9 mouse cellular contexts compared by ENCODE assay signal in the genomic region with DNA sequence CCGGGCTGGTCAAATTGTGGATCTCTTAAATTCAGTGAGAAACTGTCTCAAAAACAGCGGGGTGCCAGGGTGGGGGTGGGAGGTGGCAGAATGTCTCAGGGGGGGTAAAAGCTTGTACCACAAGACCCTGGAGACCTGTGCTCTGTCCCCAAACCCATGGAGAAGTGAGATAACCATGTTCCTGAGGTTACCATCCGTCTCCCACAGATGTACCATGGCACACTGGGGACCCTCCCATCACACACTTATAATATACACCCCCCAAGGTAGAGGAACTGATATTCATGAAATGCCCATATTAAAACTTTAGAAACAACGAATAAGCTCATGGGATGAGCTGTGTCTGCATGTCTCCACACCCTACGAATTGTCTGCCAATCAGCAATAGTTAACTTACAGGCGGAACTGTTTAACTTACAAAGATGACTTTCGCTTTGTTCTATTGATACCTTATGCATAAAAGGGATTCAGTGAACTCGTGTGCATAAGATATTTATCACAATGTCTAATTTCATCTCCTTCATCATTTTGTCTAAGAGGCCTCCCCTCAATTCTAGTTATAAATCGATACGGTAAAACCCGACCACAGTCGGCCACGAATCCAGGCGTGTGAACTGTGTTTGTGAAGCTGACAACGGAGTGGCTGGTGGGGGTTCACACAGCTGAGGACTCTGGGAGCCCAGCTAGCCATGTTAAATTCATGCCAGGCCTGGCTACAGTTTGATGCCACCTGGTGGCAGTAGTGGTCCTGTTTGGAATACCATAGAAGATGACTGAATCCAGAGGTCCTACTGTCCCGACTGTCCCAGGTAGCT. TPM values are rescaled to one million over a fixed set of nuclear protein-coding genes. Genes with fewer than 3 reads are reported as not detected.
A peak's percentile ranks its signal among the peaks of the same experiment; 100 is the strongest.
DNase-seq lines count a peak whose midpoint lies in the region; ATAC-seq lines count a peak whose summit lies in the region.
"Had no signal": no experiment of that assay in that cellular context is flagged by ENCODE, and none has a peak within 500 bp of the region (broad histone marks: within the 10 kb centered on the region; RNA-seq: fewer than 3 reads in every experiment).

No protein-coding gene starts in this region.

- DNase-seq in 3134 (ENCODE audit: extremely low read depth, insufficient read length, low spot score), result peak; percentile 41
- DNase-seq in adrenal gland, postnatal 36 days, result peak; percentile 74 to 82
- peak; percentile 90 for DNase-seq in embryonic facial prominence, embryonic 14.5 days (ENCODE audit: low spot score)
- peak; percentile 57 for DNase-seq in heart, adult 8-10 months (ENCODE audit: low spot score)
- peak; percentile 89 for DNase-seq in kidney, adult 9 months
- DNase-seq in spleen, postnatal 10 days (ENCODE audit: low spot score in 2 of 2), result peak; percentile 28 to 72

- peak; percentile 92 for ATAC-seq in embryonic facial prominence, embryonic 14.5 days (ENCODE audit: low read depth)
- ATAC-seq in limb, embryonic 13.5 days (ENCODE audit: low FRiP score, low read depth), result peak; percentile 77; the same call in 1 of the 2 replicates
- peak; percentile 96 for ATAC-seq in midbrain, embryonic 15.5 days (replicated peaks)

- peak overlapping the region; percentile 25 for H3K4me3 ChIP-seq in embryonic facial prominence, embryonic 14.5 days (ENCODE audit: low read depth, low read length)
- peak overlapping the region; percentile 32 for H3K4me3 ChIP-seq in limb, embryonic 13.5 days
- no peak overlapping the region for H3K4me3 ChIP-seq in midbrain, embryonic 15.5 days

- peak overlapping the region; percentile 53 for H3K4me2 ChIP-seq in embryonic facial prominence, embryonic 14.5 days (ENCODE audit: low read depth, low read length)
- peak overlapping the region; percentile 59 for H3K4me2 ChIP-seq in limb, embryonic 13.5 days (replicated peaks)
- peak overlapping the region; percentile 40 for H3K4me2 ChIP-seq in midbrain, embryonic 15.5 days

- no peaks in the 10 kb centered on the region for H3K36me3 ChIP-seq in embryonic facial prominence, embryonic 14.5 days (ENCODE audit: control insufficient read depth, insufficient read depth, low read length)
- no peaks in the 10 kb centered on the region for H3K36me3 ChIP-seq in limb, embryonic 13.5 days
- H3K36me3 ChIP-seq in midbrain, embryonic 15.5 days (replicated peaks), result no peaks in the 10 kb centered on the region
- H3K36me3 ChIP-seq: G1E had no signal

- H3K27ac ChIP-seq in embryonic facial prominence, embryonic 14.5 days (replicated peaks; ENCODE audit: low read depth, low read length), result no peak overlapping the region
- H3K27ac ChIP-seq in limb, embryonic 13.5 days, result no peak overlapping the region
- no peak overlapping the region for H3K27ac ChIP-seq in midbrain, embryonic 15.5 days

- H3K27me3 ChIP-seq in embryonic facial prominence, embryonic 14.5 days (replicated peaks; ENCODE audit: control insufficient read depth, insufficient read depth, low read length), result no peaks in the 10 kb centered on the region
- no peaks in the 10 kb centered on the region for H3K27me3 ChIP-seq in limb, embryonic 13.5 days
- H3K27me3 ChIP-seq in midbrain, embryonic 15.5 days (replicated peaks), result no peaks in the 10 kb centered on the region

- H3K9me3 ChIP-seq in embryonic facial prominence, embryonic 14.5 days (ENCODE audit: control insufficient read depth, low read length), result no peaks in the 10 kb centered on the region
- no peaks in the 10 kb centered on the region for H3K9me3 ChIP-seq in limb, embryonic 13.5 days
- no peaks in the 10 kb centered on the region for H3K9me3 ChIP-seq in midbrain, embryonic 15.5 days
- H3K9me3 ChIP-seq: G1E had no signal

- peaks cover 5% of the 10 kb centered on the region; the same call in 1 of the 2 replicates for H3K4me1 ChIP-seq in embryonic facial prominence, embryonic 14.5 days (ENCODE audit: control insufficient read depth, insufficient read depth, low read length)
- peaks cover 9% of the 10 kb centered on the region for H3K4me1 ChIP-seq in limb, embryonic 13.5 days
- H3K4me1 ChIP-seq in midbrain, embryonic 15.5 days, result peaks cover 5% of the 10 kb centered on the region

- peak overlapping the region; percentile 46 for H3K9ac ChIP-seq in embryonic facial prominence, embryonic 14.5 days (ENCODE audit: low read depth, low read length)
- peak overlapping the region; percentile 1; the same call in 1 of the 2 replicates for H3K9ac ChIP-seq in limb, embryonic 13.5 days
- H3K9ac ChIP-seq in midbrain, embryonic 15.5 days, result no peak overlapping the region

- 21% methylated on average over 16 of the region's 16 CpGs for WGBS in embryonic facial prominence, embryonic 14.5 days
- WGBS in limb, embryonic 13.5 days, result 28% methylated on average over 16 of the region's 16 CpGs
- WGBS in midbrain, embryonic 15.5 days, result 23% methylated on average over 16 of the region's 16 CpGs

RNA-seq across cellular contexts. Expression of gene Bend3, which starts 26.6 kb away (rescaled TPM):
- total RNA-seq in adrenal gland, postnatal 36 days (2021), result 1 to 10 TPM; 6.1 to 6.2 TPM
- polyA plus RNA-seq in embryonic facial prominence, embryonic 14.5 days (2014; fragmentation: Nextera tagmentation; extraction: Ambion mirVana), result 3.6 and 3.9 TPM in 2 replicates
- 1 to 10 TPM; 6.2 to 9.1 (median 6.8) TPM for total RNA-seq in heart, adult 8-10 months (2022)
- 4.8 and 5.1 TPM in 2 replicates for polyA plus RNA-seq in limb, embryonic 13.5 days (2015; fragmentation: Nextera tagmentation; extraction: Ambion mirVana)
- 5.0 and 5.5 TPM in 2 replicates for polyA plus RNA-seq in midbrain, embryonic 15.5 days (2015; fragmentation: Nextera tagmentation; extraction: Ambion mirVana)
